Mouse (Mus musculus): Measurements from ENCODE around the gene Lhfpl5.

Lhfpl5 gene

DNA sequence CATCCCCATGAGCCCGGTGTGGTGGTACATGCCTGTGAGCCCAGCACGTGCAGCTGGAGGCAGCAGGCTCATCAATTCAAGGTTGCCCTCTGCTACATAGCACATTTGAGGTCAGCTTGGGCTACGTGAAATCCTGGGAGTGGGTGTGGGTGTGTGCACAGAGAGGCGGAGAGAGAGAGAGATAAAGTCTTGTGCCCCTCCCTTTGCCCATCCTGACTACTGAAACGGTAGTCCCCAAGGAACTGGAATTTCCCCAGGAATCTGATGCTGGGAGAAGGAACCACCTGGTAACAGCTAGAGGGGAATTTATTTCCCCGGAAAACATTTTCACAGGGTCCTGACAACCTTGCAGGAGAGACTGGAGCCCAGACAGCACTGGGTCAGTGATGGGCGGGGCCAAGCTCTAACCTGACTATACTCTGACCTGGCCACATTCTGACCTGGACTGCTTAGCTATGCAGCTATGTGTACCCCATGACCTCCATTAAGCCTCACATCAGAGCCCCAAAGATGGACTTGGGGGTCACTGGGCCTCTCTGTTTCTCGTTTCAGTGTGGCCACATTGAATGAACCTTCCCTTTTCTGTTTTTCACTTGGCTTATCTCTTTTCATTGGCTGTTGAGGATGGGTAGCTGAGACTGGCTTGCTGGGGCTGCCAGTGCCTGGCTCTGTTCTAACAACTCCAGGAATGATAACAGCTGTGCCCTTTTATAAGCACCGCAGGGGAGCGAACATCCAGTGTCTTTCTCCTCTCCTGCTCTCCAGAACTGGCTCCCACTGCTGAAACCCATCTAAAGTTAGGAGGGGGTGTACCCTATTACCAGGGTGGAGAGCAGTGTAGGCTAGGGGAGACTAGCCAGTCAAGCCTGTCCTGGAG is 53.0 kb downstream of the Lhfpl5 start:
- DNase-seq (ENCODE audit: low spot score), result no peak

DNA sequence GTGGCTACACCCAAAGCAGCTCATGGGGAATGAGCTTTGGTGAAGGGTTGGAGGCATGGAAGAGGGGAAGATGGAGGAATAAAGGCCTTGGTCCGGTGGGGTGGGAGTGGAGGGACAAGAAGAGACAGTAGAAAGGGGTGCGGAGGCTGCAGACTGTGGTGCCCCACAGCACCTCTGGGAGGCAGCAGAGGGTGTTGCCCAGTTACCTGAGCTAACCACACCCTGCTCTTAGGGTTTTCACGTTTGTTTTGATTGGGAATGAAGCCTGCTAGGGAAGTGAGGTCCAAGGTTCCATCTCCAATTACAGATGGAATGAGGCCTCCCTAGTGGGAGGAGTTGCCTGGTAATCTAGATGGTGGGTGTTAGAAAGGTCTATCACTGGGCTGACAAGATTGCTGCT is 53.7 kb downstream of the Lhfpl5 start:
- no peak for DNase-seq (ENCODE audit: low spot score)

Data from T-cell, adult 2 months (primary cell).